Mouse (Mus musculus): ENCODE measurements at regions not wholly inside any gene's neighbourhood (a gene's known extent, or its start where the extent isn't known, plus 50 kb on each side); places are given as distances from the start of the nearest gene placed in this dataset.

DNA sequence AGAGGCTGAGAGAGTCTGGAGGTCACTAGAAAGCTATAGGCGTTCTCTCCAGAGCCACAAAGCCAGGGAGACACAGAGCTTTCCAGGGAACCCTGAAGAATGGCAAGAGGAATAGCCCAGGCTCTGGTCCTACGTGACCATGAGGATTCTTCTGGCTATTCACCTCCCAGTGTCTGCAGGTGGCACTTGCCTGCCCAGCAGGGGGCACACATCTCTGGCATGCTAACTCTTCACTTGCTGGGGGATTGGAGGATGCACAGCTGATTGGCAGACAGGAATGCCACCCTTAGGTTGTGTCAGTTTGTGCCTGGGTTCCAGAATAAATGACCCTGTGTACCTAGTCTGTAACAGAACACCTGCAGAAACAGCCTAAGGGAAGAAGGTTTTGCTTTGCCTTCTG, 141.8 kb downstream of the Oma1 start:
- TF ChIP-seq CTCF (IDR thresholded peaks at IDR 0.05; ENCODE audit: low read depth) (no peak), EP300 (IDR thresholded peaks at IDR 0.05; ENCODE audit: low read depth) (no peak)
